Mouse (Mus musculus) MEL (cell line): ENCODE measurements around the gene Chek1.

Source experiments
- CTCF ChIP-seq, 3 experiments: IDR thresholded peaks in 2 of 3; conservative IDR thresholded peaks in 1 of 3; 2 replicates each; pipeline ENCODE4 v1.5.1; 2011 to 2012; ENCODE audit warnings: low read length in 3 of 3, low read depth in 2 of 3, mild to moderate bottlenecking in 2 of 3, improper control_type of control experiment in 1 of 3, inconsistent platforms in 1 of 3, mixed read lengths in 1 of 3, moderate library complexity in 1 of 3; ENCODE audit not compliant: control insufficient read depth in 1 of 3, insufficient read depth in 1 of 3, poor library complexity in 1 of 3, severe bottlenecking in 1 of 3
- EP300 ChIP-seq, 2 experiments: IDR thresholded peaks; 2 replicates each; pipeline ENCODE4 v1.6.1; 2011; ENCODE audit warnings: improper control_type of control experiment in 2 of 2, low read length in 2 of 2, low read depth in 1 of 2, mild to moderate bottlenecking in 1 of 2
- HCFC1 ChIP-seq: IDR thresholded peaks from 2 replicates; pipeline ENCODE4 v1.6.1; 2012; ENCODE audit warnings: low read depth, mild to moderate bottlenecking, inconsistent platforms, low read length, improper control_type of control experiment, moderate library complexity
- KAT2A ChIP-seq: conservative IDR thresholded peaks from 2 replicates; pipeline ENCODE4 v1.6.1; 2012; ENCODE audit warnings: low read depth, low read length, improper control_type of control experiment, inconsistent platforms
- MEF2A ChIP-seq: IDR thresholded peaks from 2 replicates; pipeline ENCODE4 v1.6.1; 2014; ENCODE audit warnings: low read depth, mild to moderate bottlenecking, inconsistent platforms, low read length, improper control_type of control experiment; ENCODE audit not compliant: poor library complexity, insufficient replicate concordance, severe bottlenecking; ENCODE audit errors: extremely low read depth
- POLR2A ChIP-seq, 2 experiments: IDR thresholded peaks; 2 replicates each; pipeline ENCODE4 v1.6.1; 2011 to 2012; ENCODE audit warnings: low read length in 2 of 2, mild to moderate bottlenecking in 2 of 2, control low read depth in 1 of 2, improper control_type of control experiment in 1 of 2, low read depth in 1 of 2, moderate library complexity in 1 of 2; ENCODE audit not compliant: control insufficient read depth in 1 of 2, insufficient read depth in 1 of 2, poor library complexity in 1 of 2
- POLR2AphosphoS2 ChIP-seq: IDR thresholded peaks from 2 replicates; pipeline ENCODE4 v1.6.1; 2011; ENCODE audit warnings: low read length, improper control_type of control experiment
- TAL1 ChIP-seq: IDR thresholded peaks from 2 replicates; pipeline ENCODE4 v1.6.1; 2012; ENCODE audit warnings: mild to moderate bottlenecking, inconsistent platforms, low read length, moderate library complexity, mixed read lengths
- USF2 ChIP-seq, 2 experiments: IDR thresholded peaks; 2 replicates each; pipeline ENCODE4 v1.6.1; 2011 to 2012; ENCODE audit warnings: improper control_type of control experiment in 2 of 2, low read length in 2 of 2, borderline replicate concordance in 1 of 2, inconsistent platforms in 1 of 2, low read depth in 1 of 2, mild to moderate bottlenecking in 1 of 2; ENCODE audit not compliant: insufficient read depth in 1 of 2
- ZMIZ1 ChIP-seq: IDR thresholded peaks from 2 replicates; pipeline ENCODE4 v1.6.1; 2012; ENCODE audit warnings: low read depth, mild to moderate bottlenecking, inconsistent platforms, low read length, improper control_type of control experiment, moderate library complexity
- ZNF384 ChIP-seq: IDR thresholded peaks from 2 replicates; pipeline ENCODE4 v1.6.1; 2012; ENCODE audit warnings: low read depth, mild to moderate bottlenecking, inconsistent platforms, low read length, improper control_type of control experiment

DNA sequence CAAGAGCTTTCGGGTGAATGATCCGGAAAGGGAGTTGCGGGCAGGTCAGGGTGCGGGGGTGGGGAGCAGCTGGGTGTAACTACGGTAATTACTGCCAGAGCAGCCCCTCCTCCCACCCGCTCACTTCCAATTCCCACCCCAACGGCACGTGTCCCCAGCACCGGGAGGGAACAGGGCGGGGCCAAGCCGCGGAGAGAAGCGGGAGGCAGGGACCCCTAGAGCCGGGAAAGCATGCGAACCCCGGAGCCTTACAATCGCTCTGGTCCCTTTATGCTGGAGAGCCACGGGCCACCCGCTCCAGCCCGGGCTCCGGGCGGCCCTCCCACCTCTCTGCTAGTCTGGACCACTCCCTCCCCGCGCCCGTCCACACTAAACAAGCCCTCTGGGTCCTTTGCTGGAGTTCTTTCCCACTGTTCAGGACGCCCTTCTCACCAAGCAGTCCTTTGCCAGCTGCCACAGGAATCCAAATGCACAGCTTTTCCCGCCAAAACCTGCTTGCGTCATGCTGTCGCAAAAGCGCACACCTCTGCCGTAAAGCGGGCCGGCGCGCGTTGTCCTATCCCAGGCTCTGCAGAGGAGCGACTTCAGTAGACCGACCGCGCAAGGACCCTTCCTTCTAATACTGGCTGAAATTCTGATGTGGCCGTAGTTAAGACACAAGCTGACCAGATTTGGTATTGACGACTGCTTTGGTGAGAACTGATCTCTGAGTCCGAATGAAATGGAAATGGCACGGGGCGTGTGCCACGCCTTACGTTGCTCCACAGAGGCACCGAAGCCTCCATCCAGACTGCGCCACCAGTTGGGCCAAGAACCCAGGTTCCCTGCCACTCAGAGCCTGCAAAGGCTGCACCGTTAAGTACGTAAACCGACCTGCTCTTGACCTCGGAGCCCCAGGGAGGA, 483 bp downstream of the Chek1 start:
- TF ChIP-seq ZMIZ1 (no peak), POLR2AphosphoS2 (peak; percentile 99), POLR2A (IDR thresholded peaks at IDR 0.05; ENCODE audit: control insufficient read depth in 1 of 2, insufficient read depth in 1 of 2, low read depth in 1 of 2, low read length in 2 of 2, poor library complexity in 1 of 2) (peak in 1 of 2 experiments; percentile 90; a peak in 2 of 4 replicates), CTCF (IDR thresholded peaks at IDR 0.05 in 2 of 3, conservative IDR thresholded peaks at IDR 0.05 in 1 of 3; ENCODE audit: control insufficient read depth in 1 of 3, insufficient read depth in 1 of 3, low read depth in 2 of 3, low read length in 3 of 3, poor library complexity in 1 of 3, severe bottlenecking in 1 of 3) (no peak), USF2 (IDR thresholded peaks at IDR 0.05; ENCODE audit: borderline replicate concordance in 1 of 2, insufficient read depth in 1 of 2, low read depth in 1 of 2, low read length in 2 of 2) (no peak), MEF2A (no peak), EP300 (IDR thresholded peaks at IDR 0.05; ENCODE audit: low read depth in 1 of 2, low read length in 2 of 2) (no peak), TAL1 (no peak), HCFC1 (peak; percentile 80), KAT2A (peak; percentile 41; the same call in 1 of the 2 replicates), ZNF384 (no peak)
